Mouse (Mus musculus): Measurements from ENCODE around the gene Neb. TPM values are rescaled to one million over a fixed set of nuclear protein-coding genes. Genes with fewer than 3 reads are reported as not detected.

Neb gene
- polyA plus RNA-seq, 1 experiment from 2014 or later: 9.2 TPM

- no peak overlapping the region for H3K9ac ChIP-seq
- no peak overlapping the region; the same call in 1 of the 2 replicates for H3K4me2 ChIP-seq
- peaks cover 56% of the 10 kb centered on the region for H3K4me1 ChIP-seq (replicated peaks)
- peak overlapping the region; percentile 30; the same call in 1 of the 2 replicates for H3K27ac ChIP-seq (replicated peaks)
- H3K27me3 ChIP-seq: no peaks in the 10 kb centered on the region
- WGBS (ENCODE audit: insufficient replicate concordance): 57% methylated on average over 6 of the region's 6 CpGs
- no peak for ATAC-seq (ENCODE audit: insufficient read depth)
- H3K9me3 ChIP-seq (replicated peaks): no peaks in the 10 kb centered on the region
- peaks cover 18% of the 10 kb centered on the region for H3K36me3 ChIP-seq (replicated peaks)
- no peak overlapping the region for H3K4me3 ChIP-seq (replicated peaks)
Observed at GRCm38 (mm10) chr2:52419295-52419694, 41.0 kb upstream of the Neb start.

DNA sequence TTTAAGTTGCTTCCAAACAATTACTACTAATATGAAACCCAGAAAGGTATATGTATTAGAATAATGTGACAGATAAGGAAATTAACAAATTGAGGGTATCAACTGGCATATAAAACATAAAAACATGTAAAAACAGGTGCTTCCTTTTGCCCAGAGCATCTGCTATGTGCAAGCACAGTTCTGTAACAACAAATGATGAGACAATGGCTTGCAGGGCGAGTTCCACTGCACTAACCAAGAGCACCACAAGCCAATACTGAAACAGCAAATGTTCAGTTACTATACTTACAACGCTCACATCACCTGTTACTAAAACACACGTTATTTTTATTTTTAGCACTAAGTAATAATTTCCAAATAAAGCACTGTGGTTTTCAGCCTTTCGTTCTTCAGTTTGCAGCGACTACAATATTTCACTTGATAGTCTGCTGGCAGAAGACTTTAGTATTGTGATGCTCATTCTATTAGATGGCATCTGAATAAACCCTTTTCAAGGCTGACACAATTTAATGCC lies 34.3 kb upstream of the Neb start:
- Histone ChIP-seq H3K9ac (no peak overlapping the region), H3K4me1 (replicated peaks) (peaks cover 5% of the 10 kb centered on the region; the same call in 1 of the 2 replicates), H3K4me2 (no peak overlapping the region), H3K9me3 (replicated peaks) (peaks cover 17% of the 10 kb centered on the region; the same call in 1 of the 2 replicates), H3K27ac (replicated peaks) (no peak overlapping the region), H3K4me3 (replicated peaks) (no peak overlapping the region), H3K27me3 (no peaks in the 10 kb centered on the region), H3K36me3 (replicated peaks) (peaks cover 71% of the 10 kb centered on the region)
- ATAC-seq (ENCODE audit: insufficient read depth): no peak
- WGBS (ENCODE audit: insufficient replicate concordance): 90% methylated on average over 5 of the region's 5 CpGs

DNA sequence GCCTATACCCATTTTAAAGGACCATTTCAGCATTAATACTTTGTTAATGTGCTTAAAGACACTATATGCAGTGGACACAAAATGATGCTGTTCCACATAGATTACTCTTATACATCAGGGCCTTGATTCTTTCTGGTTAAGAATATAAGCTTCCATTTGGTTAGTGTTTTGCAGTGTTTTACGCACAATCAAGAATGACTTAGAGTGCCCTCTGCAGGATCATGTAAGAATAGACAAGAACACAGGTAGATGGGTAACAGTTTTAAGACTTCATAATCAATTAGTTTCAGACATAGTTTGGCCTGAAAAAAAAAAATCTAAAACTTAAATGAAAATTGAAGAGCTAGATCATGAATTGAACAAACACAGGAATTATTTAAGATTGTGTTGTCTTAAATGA lies 28.2 kb upstream of the Neb start:
- ATAC-seq (ENCODE audit: insufficient read depth): no peak
- Histone ChIP-seq H3K4me2 (no peak overlapping the region), H3K27ac (replicated peaks) (no peak overlapping the region), H3K36me3 (replicated peaks) (peaks cover 83% of the 10 kb centered on the region), H3K27me3 (no peaks in the 10 kb centered on the region), H3K4me1 (replicated peaks) (no peaks in the 10 kb centered on the region), H3K9ac (no peak overlapping the region), H3K9me3 (replicated peaks) (peaks cover 17% of the 10 kb centered on the region; the same call in 1 of the 2 replicates), H3K4me3 (replicated peaks) (no peak overlapping the region)
- WGBS (ENCODE audit: insufficient replicate concordance): 64% methylated on average over 1 of the region's 1 CpGs

GRCm38 (mm10) chr2:52405238-52405637 lies 27.0 kb upstream of the Neb start:
- H3K27me3 ChIP-seq: no peaks in the 10 kb centered on the region
- H3K4me3 ChIP-seq (replicated peaks): no peak overlapping the region
- H3K27ac ChIP-seq (replicated peaks): no peak overlapping the region
- H3K9ac ChIP-seq: no peak overlapping the region
- WGBS (ENCODE audit: insufficient replicate concordance): 84% methylated on average over 5 of the region's 5 CpGs
- peaks cover 8% of the 10 kb centered on the region; the same call in 1 of the 2 replicates for H3K9me3 ChIP-seq (replicated peaks)
- no peak overlapping the region for H3K4me2 ChIP-seq
- peaks cover 78% of the 10 kb centered on the region for H3K36me3 ChIP-seq (replicated peaks)
- ATAC-seq (ENCODE audit: insufficient read depth): no peak
- H3K4me1 ChIP-seq (replicated peaks): no peaks in the 10 kb centered on the region

DNA sequence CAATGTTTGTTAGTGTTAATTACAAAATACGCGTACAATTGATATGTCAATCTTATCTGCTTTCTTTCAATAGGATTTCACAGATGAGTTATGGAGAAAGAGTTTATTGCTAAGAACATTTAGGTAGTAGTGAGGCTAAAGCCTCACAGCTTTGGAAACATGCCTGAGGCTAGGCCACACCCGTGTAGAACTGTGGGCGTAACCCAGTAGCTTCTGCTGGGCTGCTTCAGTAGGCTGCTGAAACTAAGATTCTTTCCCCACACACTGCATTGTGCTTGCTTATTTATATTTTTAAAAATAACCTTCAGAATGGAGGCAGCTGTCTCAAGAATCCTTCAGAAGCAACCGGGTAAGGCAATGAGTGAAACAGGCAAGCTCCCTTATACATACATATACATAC lies 16.3 kb upstream of the Neb start:
- Histone ChIP-seq H3K4me3 (replicated peaks) (no peak overlapping the region), H3K9ac (no peak overlapping the region), H3K36me3 (replicated peaks) (peaks cover 6% of the 10 kb centered on the region; the same call in 1 of the 2 replicates), H3K27ac (replicated peaks) (no peak overlapping the region), H3K27me3 (no peaks in the 10 kb centered on the region), H3K4me1 (replicated peaks) (no peaks in the 10 kb centered on the region; the same call in 1 of the 2 replicates), H3K4me2 (no peak overlapping the region), H3K9me3 (replicated peaks) (no peaks in the 10 kb centered on the region)
- ATAC-seq (ENCODE audit: insufficient read depth): no peak
- WGBS (ENCODE audit: insufficient replicate concordance): 71% methylated on average over 5 of the region's 5 CpGs

GRCm38 (mm10) chr2:52390415-52390975 lies 12.2 kb upstream of the Neb start:
- peaks cover 5% of the 10 kb centered on the region; the same call in 1 of the 2 replicates for H3K4me1 ChIP-seq (replicated peaks)
- H3K4me3 ChIP-seq (replicated peaks): no peak overlapping the region
- no peak for ATAC-seq (ENCODE audit: insufficient read depth)
- no peaks in the 10 kb centered on the region for H3K27me3 ChIP-seq
- H3K9ac ChIP-seq: no peak overlapping the region
- H3K27ac ChIP-seq (replicated peaks): no peak overlapping the region
- 32% methylated on average over 2 of the region's 2 CpGs for WGBS (ENCODE audit: insufficient replicate concordance)
- H3K36me3 ChIP-seq (replicated peaks): no peaks in the 10 kb centered on the region
- H3K9me3 ChIP-seq (replicated peaks): no peaks in the 10 kb centered on the region
- no peak overlapping the region for H3K4me2 ChIP-seq

DNA sequence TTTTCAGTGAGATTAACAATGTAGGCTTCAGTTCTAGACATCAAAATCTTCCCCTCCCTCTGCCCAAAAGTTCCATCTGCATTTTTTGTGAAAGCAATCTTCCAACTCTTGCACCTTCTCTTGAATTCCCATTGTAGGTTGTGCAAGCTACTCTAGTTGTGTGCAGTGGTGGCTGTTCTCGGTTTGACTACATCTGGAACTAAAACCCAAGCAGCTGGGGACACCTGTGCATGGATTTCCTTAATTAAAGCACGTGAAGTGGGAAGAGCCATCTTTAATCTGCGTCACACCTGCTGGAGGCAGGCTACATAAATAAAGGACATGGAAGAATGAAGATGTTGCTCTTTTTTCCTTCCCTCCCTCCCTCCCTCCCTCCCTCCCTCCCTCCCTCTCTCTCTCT lies 11.7 kb upstream of the Neb start:
- Histone ChIP-seq H3K4me3 (replicated peaks) (no peak overlapping the region), H3K9me3 (replicated peaks) (no peaks in the 10 kb centered on the region), H3K27ac (replicated peaks) (no peak overlapping the region), H3K27me3 (no peaks in the 10 kb centered on the region), H3K4me1 (replicated peaks) (peaks cover 5% of the 10 kb centered on the region; the same call in 1 of the 2 replicates), H3K4me2 (no peak overlapping the region), H3K36me3 (replicated peaks) (no peaks in the 10 kb centered on the region), H3K9ac (no peak overlapping the region)
- no peak for ATAC-seq (ENCODE audit: insufficient read depth)
- WGBS (ENCODE audit: insufficient replicate concordance): 61% methylated on average over 3 of the region's 3 CpGs

DNA sequence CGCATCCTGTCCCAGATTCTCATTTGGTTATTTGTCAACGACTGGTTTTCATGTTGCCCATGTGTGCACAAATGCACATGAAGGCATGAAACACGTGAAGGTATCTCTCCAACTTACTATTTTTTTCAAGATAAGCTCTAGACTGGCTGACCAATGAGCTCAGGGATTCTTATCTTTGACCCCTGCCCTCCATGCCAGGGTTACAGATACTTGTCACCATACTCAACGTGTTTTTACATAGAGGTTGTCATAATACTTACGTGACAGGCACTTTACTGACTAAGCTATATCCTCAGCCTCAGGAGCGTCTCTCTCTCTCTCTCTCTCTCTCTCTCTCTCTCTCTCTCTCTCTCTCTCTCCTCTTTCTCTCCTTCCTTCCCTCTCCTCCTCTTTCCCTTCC lies 8.2 kb upstream of the Neb start:
- no peak overlapping the region for H3K27ac ChIP-seq (replicated peaks)
- no peak overlapping the region for H3K4me3 ChIP-seq (replicated peaks)
- H3K27me3 ChIP-seq: no peaks in the 10 kb centered on the region
- H3K9me3 ChIP-seq (replicated peaks): no peaks in the 10 kb centered on the region
- H3K4me2 ChIP-seq: no peak overlapping the region
- H3K9ac ChIP-seq: no peak overlapping the region
- no peak for ATAC-seq (ENCODE audit: insufficient read depth)
- 0 out of 2 replicates have a peak, but pooled peaks cover 5% of the 10 kb centered on the region for H3K4me1 ChIP-seq (replicated peaks)
- H3K36me3 ChIP-seq (replicated peaks): no peaks in the 10 kb centered on the region
- 50% methylated on average over 6 of the region's 6 CpGs for WGBS (ENCODE audit: insufficient replicate concordance)

DNA sequence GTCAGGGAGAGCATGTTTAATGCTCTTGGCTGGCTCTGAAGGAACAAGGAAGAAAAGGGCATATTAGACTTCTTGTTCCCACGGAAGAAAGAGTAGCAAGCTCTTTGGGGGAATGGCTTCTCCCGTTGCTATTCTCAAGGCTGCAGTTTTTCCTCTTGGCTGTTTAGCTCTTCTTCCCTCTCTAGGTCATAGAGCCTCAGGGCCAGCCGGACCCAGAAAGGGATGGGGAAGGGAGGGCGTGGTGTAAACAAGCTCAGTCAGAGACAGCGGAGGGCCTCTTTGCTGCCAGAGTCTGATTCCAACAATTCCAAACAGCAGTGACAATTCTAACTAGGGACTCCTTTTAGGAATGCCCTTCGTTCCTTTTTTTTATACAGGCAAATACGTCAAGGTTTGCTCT lies 7.8 kb upstream of the Neb start:
- no peaks in the 10 kb centered on the region for H3K9me3 ChIP-seq (replicated peaks)
- no peak overlapping the region for H3K27ac ChIP-seq (replicated peaks)
- no peaks in the 10 kb centered on the region for H3K27me3 ChIP-seq
- 27% methylated on average over 7 of the region's 7 CpGs for WGBS (ENCODE audit: insufficient replicate concordance)
- H3K4me2 ChIP-seq: no peak overlapping the region
- H3K36me3 ChIP-seq (replicated peaks): no peaks in the 10 kb centered on the region
- H3K4me1 ChIP-seq (replicated peaks): 0 out of 2 replicates have a peak, but pooled peaks cover 5% of the 10 kb centered on the region
- ATAC-seq (ENCODE audit: insufficient read depth): no peak
- no peak overlapping the region for H3K4me3 ChIP-seq (replicated peaks)
- H3K9ac ChIP-seq: no peak overlapping the region

- Histone ChIP-seq H3K4me1 (replicated peaks) (peaks cover 9% of the 10 kb centered on the region), H3K27me3 (no peaks in the 10 kb centered on the region), H3K27ac (replicated peaks) (no peak overlapping the region), H3K4me3 (replicated peaks) (peak overlapping the region; percentile 27), H3K9ac (no peak overlapping the region), H3K36me3 (replicated peaks) (no peaks in the 10 kb centered on the region), H3K9me3 (replicated peaks) (no peaks in the 10 kb centered on the region), H3K4me2 (peak overlapping the region; percentile 55)
- 37% methylated on average over 10 of the region's 10 CpGs for WGBS (ENCODE audit: insufficient replicate concordance)
- ATAC-seq (ENCODE audit: insufficient read depth): peak; percentile 80
Observed at GRCm38 (mm10) chr2:52378848-52379261, 581 bp upstream of the Neb start.

DNA sequence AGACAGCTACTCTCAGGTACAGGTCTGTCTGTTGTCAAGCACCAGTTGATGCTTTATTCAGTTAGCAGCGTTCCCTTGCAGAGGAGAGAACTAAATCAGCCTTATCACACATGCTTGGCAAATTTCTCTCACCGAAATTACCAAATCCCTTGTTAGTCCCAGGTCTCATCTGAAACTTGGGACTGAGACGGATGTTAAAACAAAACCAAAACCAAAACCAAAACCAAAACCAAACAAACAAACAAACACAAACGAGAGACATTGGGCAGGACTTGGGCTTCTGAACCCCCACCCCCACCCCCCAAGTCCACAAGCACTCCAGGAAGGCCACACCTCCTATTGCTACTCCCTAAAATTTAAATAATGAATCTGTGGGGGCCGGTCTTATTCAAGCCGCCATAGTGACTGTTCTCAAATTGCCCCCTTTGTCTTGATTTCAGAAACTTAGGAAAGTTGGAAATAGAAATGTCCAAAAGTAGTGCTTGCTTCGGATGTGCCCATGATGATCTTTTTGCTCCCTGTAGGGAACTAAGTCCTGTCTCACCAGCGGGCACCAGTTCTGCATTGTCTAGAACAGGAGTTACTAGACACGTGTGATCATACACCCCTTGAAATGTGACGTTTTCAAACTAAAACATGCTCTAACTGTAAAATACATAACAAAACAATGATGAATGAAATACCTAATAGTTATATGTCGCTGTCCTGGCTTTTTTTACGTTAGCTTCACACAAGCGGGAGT lies 397 bp downstream of the Neb start:
- Histone ChIP-seq H3K4me3 (replicated peaks) (peak overlapping the region; percentile 27), H3K36me3 (replicated peaks) (no peaks in the 10 kb centered on the region), H3K4me2 (peak overlapping the region; percentile 55), H3K27me3 (no peaks in the 10 kb centered on the region), H3K4me1 (replicated peaks) (peaks cover 9% of the 10 kb centered on the region), H3K27ac (replicated peaks) (no peak overlapping the region), H3K9ac (no peak overlapping the region), H3K9me3 (replicated peaks) (no peaks in the 10 kb centered on the region)
- no peak for ATAC-seq (ENCODE audit: insufficient read depth)
- WGBS (ENCODE audit: insufficient replicate concordance): 46% methylated on average over 13 of the region's 13 CpGs

All from liver, embryonic 15.5 days (tissue).